Mouse (Mus musculus) kidney, embryonic 16.5 days (tissue): ENCODE data around the gene Abca7. TPM values are rescaled to one million over a fixed set of nuclear protein-coding genes. Genes with fewer than 3 reads are reported as not detected.

Experiments used
- ATAC-seq: fragments of 200-750 bp; cut with Nextera tagmentation; 2 replicates; pipeline ENCODE4 v1.8.0; 2017; ENCODE audit warnings: moderate TSS enrichment; ENCODE audit not compliant: low FRiP score, low TSS enrichment
- H3K27ac ChIP-seq: fragments of 300-500 bp; sonication (generic); 2 replicates; pipeline ENCODE4 v1.5.1; 2014; ENCODE audit warnings: low read length
- H3K27me3 ChIP-seq: fragments of 300-500 bp; sonication (generic); 2 replicates; pipeline ENCODE4 v1.6.1; 2014; ENCODE audit warnings: low read length, control low read depth, mixed read lengths; ENCODE audit not compliant: insufficient read depth
- H3K36me3 ChIP-seq: fragments of 300-500 bp; sonication (generic); 2 replicates; pipeline ENCODE4 v1.6.1; 2014; ENCODE audit warnings: low read length, control low read depth, mixed read lengths; ENCODE audit not compliant: insufficient read depth
- H3K4me1 ChIP-seq: fragments of 300-500 bp; sonication (generic); 2 replicates; pipeline ENCODE4 v1.6.1; 2014; ENCODE audit warnings: low read length, control low read depth, mixed read lengths; ENCODE audit not compliant: insufficient read depth
- H3K4me2 ChIP-seq: fragments of 300-500 bp; sonication (generic); replicated peaks from 2 replicates; pipeline ENCODE4 v1.6.1; 2014; ENCODE audit warnings: low read depth, low read length
- H3K4me3 ChIP-seq: fragments of 300-500 bp; sonication (generic); 2 replicates; pipeline ENCODE4 v1.5.1; 2014; ENCODE audit warnings: mild to moderate bottlenecking, low read length
- H3K9ac ChIP-seq: fragments of 300-500 bp; sonication (generic); replicated peaks from 2 replicates; pipeline ENCODE4 v1.6.1; 2014; ENCODE audit warnings: low read length
- H3K9me3 ChIP-seq: fragments of 300-500 bp; sonication (generic); 2 replicates; pipeline ENCODE4 v1.6.1; 2016; ENCODE audit warnings: low read length, control low read depth
- WGBS: fragments of 180-500 bp; shearing (Covaris S2); extraction: QIAGEN DNeasy Blood & Tissue Kit; methylation state at CpG from one replicate; pipeline ENCODE4 v1.1.7; 2014; 5-methylcytosine and 5-hydroxymethylcytosine counted together
- polyA plus RNA-seq: library from polyadenylated mRNA; unstranded; fragments of >200 nt; fragmentation: Nextera tagmentation; extraction: Ambion mirVana; gene quantifications from 2 replicates; pipeline ENCODE4 v1.2.1, GENCODE M21; 2015

Gene Abca7
- polyA plus RNA-seq, 1 experiment from 2014 or later: 4.2 TPM

- H3K9me3 ChIP-seq: no peaks in the 10 kb centered on the region
- no peak for ATAC-seq
- H3K27ac ChIP-seq: no peak overlapping the region
- no peaks in the 10 kb centered on the region for H3K27me3 ChIP-seq
- H3K9ac ChIP-seq: no peak overlapping the region
- WGBS: 78% methylated on average over 15 of the region's 15 CpGs
- no peak overlapping the region for H3K4me2 ChIP-seq
- no peak overlapping the region for H3K4me3 ChIP-seq
- peaks cover 6% of the 10 kb centered on the region; the same call in 1 of the 2 replicates for H3K4me1 ChIP-seq
- no peaks in the 10 kb centered on the region for H3K36me3 ChIP-seq
Observed at GRCm38 (mm10) chr10:80024229-80025043, 28.1 kb downstream of the Abca7 start.

- Histone ChIP-seq H3K4me1 (peaks cover 5% of the 10 kb centered on the region; the same call in 1 of the 2 replicates), H3K4me3 (no peak overlapping the region), H3K4me2 (no peak overlapping the region), H3K9me3 (no peaks in the 10 kb centered on the region), H3K9ac (no peak overlapping the region), H3K27ac (no peak overlapping the region), H3K36me3 (no peaks in the 10 kb centered on the region), H3K27me3 (no peaks in the 10 kb centered on the region)
- 63% methylated on average over 4 of the region's 4 CpGs for WGBS
- no peak for ATAC-seq
Observed at GRCm38 (mm10) chr10:80025044-80025347, 28.7 kb downstream of the Abca7 start.

GRCm38 (mm10) chr10:80025463-80025862 is 29.2 kb downstream of the Abca7 start:
- no peak overlapping the region for H3K4me2 ChIP-seq

GRCm38 (mm10) chr10:80025889-80026288 is 29.6 kb downstream of the Abca7 start:
- H3K9ac ChIP-seq: no peak overlapping the region
- H3K4me2 ChIP-seq: no peak overlapping the region
- H3K27ac ChIP-seq: no peak overlapping the region
- 59% methylated on average over 12 of the region's 12 CpGs for WGBS
- H3K36me3 ChIP-seq: no peaks in the 10 kb centered on the region
- no peak overlapping the region for H3K4me3 ChIP-seq
- no peaks in the 10 kb centered on the region for H3K27me3 ChIP-seq
- ATAC-seq: peak; percentile 20; the same call in 1 of the 2 replicates
- H3K4me1 ChIP-seq: no peaks in the 10 kb centered on the region
- no peaks in the 10 kb centered on the region for H3K9me3 ChIP-seq

More at GRCm38 (mm10) chr10:80025463-80025862, 29.2 kb downstream of the Abca7 start:
- Histone ChIP-seq H3K27ac (no peak overlapping the region), H3K9me3 (no peaks in the 10 kb centered on the region), H3K27me3 (no peaks in the 10 kb centered on the region), H3K4me3 (no peak overlapping the region), H3K9ac (no peak overlapping the region), H3K36me3 (no peaks in the 10 kb centered on the region), H3K4me1 (no peaks in the 10 kb centered on the region)
- WGBS: 68% methylated on average over 10 of the region's 10 CpGs
- ATAC-seq: no peak

GRCm38 (mm10) chr10:80027681-80028520 is 31.6 kb downstream of the Abca7 start:
- Histone ChIP-seq H3K9me3 (no peaks in the 10 kb centered on the region), H3K36me3 (no peaks in the 10 kb centered on the region), H3K9ac (no peak overlapping the region), H3K27ac (no peak overlapping the region), H3K4me3 (no peak overlapping the region), H3K27me3 (no peaks in the 10 kb centered on the region), H3K4me2 (no peak overlapping the region), H3K4me1 (peaks cover 9% of the 10 kb centered on the region)
- WGBS: 72% methylated on average over 20 of the region's 20 CpGs
- ATAC-seq: no peak

- Histone ChIP-seq H3K27ac (no peak overlapping the region), H3K36me3 (no peaks in the 10 kb centered on the region), H3K9ac (no peak overlapping the region), H3K4me3 (no peak overlapping the region), H3K9me3 (no peaks in the 10 kb centered on the region), H3K4me2 (no peak overlapping the region), H3K27me3 (no peaks in the 10 kb centered on the region), H3K4me1 (peaks cover 14% of the 10 kb centered on the region)
- WGBS: 92% methylated on average over 13 of the region's 13 CpGs
- no peak for ATAC-seq
Observed at GRCm38 (mm10) chr10:80028521-80028846, 32.2 kb downstream of the Abca7 start.

- ATAC-seq: no peak
- 81% methylated on average over 9 of the region's 9 CpGs for WGBS
- Histone ChIP-seq H3K27ac (no peak overlapping the region), H3K9ac (no peak overlapping the region), H3K36me3 (peaks cover 8% of the 10 kb centered on the region; the same call in 1 of the 2 replicates), H3K4me2 (no peak overlapping the region), H3K27me3 (no peaks in the 10 kb centered on the region), H3K9me3 (no peaks in the 10 kb centered on the region), H3K4me1 (peaks cover 22% of the 10 kb centered on the region), H3K4me3 (no peak overlapping the region)
Observed at GRCm38 (mm10) chr10:80030191-80030590, 33.9 kb downstream of the Abca7 start.

- 80% methylated on average over 17 of the region's 17 CpGs for WGBS
- no peak for ATAC-seq
Observed at GRCm38 (mm10) chr10:80030736-80031135, 34.4 kb downstream of the Abca7 start.

GRCm38 (mm10) chr10:80032799-80033480 is 36.6 kb downstream of the Abca7 start:
- 43% methylated on average over 5 of the region's 5 CpGs for WGBS
- H3K4me1 ChIP-seq: peaks cover 24% of the 10 kb centered on the region
- no peak for ATAC-seq
- peaks cover 35% of the 10 kb centered on the region for H3K36me3 ChIP-seq
- no peak overlapping the region for H3K4me2 ChIP-seq
- peak overlapping the region; percentile 14; the same call in 1 of the 2 replicates for H3K27ac ChIP-seq
- no peak overlapping the region for H3K4me3 ChIP-seq
- no peaks in the 10 kb centered on the region for H3K27me3 ChIP-seq
- H3K9ac ChIP-seq: 0 out of 2 replicates have a peak overlapping the region, but pooled peaks have one; percentile 4
- no peaks in the 10 kb centered on the region for H3K9me3 ChIP-seq

More at GRCm38 (mm10) chr10:80030736-80031135, 34.4 kb downstream of the Abca7 start:
- Histone ChIP-seq H3K4me2 (no peak overlapping the region), H3K27me3 (no peaks in the 10 kb centered on the region), H3K4me1 (peaks cover 22% of the 10 kb centered on the region), H3K9ac (no peak overlapping the region), H3K36me3 (peaks cover 13% of the 10 kb centered on the region), H3K4me3 (no peak overlapping the region), H3K27ac (no peak overlapping the region), H3K9me3 (no peaks in the 10 kb centered on the region)
